Mouse (Mus musculus) frontal cortex, adult 2 months (tissue): Measurements from ENCODE around the gene Ak2. TPM values are rescaled to one million over a fixed set of nuclear protein-coding genes. Genes with fewer than 3 reads are reported as not detected.

ENCODE experiments used
- DNase-seq, 2 experiments: peaks; one replicate each; pipeline ENCODE4 v3.0.0; 2022; ENCODE audit warnings: low spot score in 1 of 2; ENCODE audit errors: extremely low spot score in 1 of 2
- polyA plus RNA-seq: library from polyadenylated mRNA; depleted of rRNA; stranded (reverse); fragments of >200 nt; gene quantifications from 2 replicates; pipeline ENCODE4 v1.2.3, GENCODE M21; 2012

Gene Ak2
- polyA plus RNA-seq, 1 experiment: 42.2 TPM

GRCm38 (mm10) chr4:129008672-129009071 lies 16.9 kb downstream of the Ak2 start:
- no peak for DNase-seq

- no peak for DNase-seq
Measured at GRCm38 (mm10) chr4:129009521-129009920, 17.8 kb downstream of the Ak2 start.

- DNase-seq: no peak
Measured at GRCm38 (mm10) chr4:129011604-129012121, 19.9 kb downstream of the Ak2 start.

GRCm38 (mm10) chr4:129013151-129013864 lies 21.6 kb downstream of the Ak2 start:
- DNase-seq: no peak

GRCm38 (mm10) chr4:129016329-129016728 lies 24.6 kb downstream of the Ak2 start:
- no peak for DNase-seq

GRCm38 (mm10) chr4:129017150-129017549 lies 25.4 kb downstream of the Ak2 start:
- no peak for DNase-seq

- DNase-seq: no peak
Measured at GRCm38 (mm10) chr4:129018788-129019435, 27.2 kb downstream of the Ak2 start.

GRCm38 (mm10) chr4:129019788-129020187 lies 28.0 kb downstream of the Ak2 start:
- peak in 1 of 2 experiments; percentile 62 for DNase-seq

GRCm38 (mm10) chr4:129020454-129020853 lies 28.7 kb downstream of the Ak2 start:
- peak; percentile 39 to 77 for DNase-seq

GRCm38 (mm10) chr4:129021426-129021825 lies 29.7 kb downstream of the Ak2 start:
- DNase-seq: no peak

GRCm38 (mm10) chr4:129021886-129022285 lies 30.1 kb downstream of the Ak2 start:
- no peak for DNase-seq

GRCm38 (mm10) chr4:129023884-129024283 lies 32.1 kb downstream of the Ak2 start:
- DNase-seq: no peak

- DNase-seq: no peak
Measured at GRCm38 (mm10) chr4:129024775-129025174, 33.0 kb downstream of the Ak2 start.

GRCm38 (mm10) chr4:129025707-129026106 lies 33.9 kb downstream of the Ak2 start:
- DNase-seq: no peak

GRCm38 (mm10) chr4:129030746-129031145 lies 39.0 kb downstream of the Ak2 start:
- no peak for DNase-seq

- DNase-seq: no peak
Measured at GRCm38 (mm10) chr4:129031408-129031965, 39.7 kb downstream of the Ak2 start.

- DNase-seq: no peak
Measured at GRCm38 (mm10) chr4:129032133-129032962, 40.6 kb downstream of the Ak2 start.

GRCm38 (mm10) chr4:129032963-129033951 lies 41.5 kb downstream of the Ak2 start:
- peak in 1 of 2 experiments; percentile 59 for DNase-seq

GRCm38 (mm10) chr4:129034224-129034623 lies 42.5 kb downstream of the Ak2 start:
- no peak for DNase-seq
